13 mouse cellular contexts compared by ENCODE assay signal in the genomic region with DNA sequence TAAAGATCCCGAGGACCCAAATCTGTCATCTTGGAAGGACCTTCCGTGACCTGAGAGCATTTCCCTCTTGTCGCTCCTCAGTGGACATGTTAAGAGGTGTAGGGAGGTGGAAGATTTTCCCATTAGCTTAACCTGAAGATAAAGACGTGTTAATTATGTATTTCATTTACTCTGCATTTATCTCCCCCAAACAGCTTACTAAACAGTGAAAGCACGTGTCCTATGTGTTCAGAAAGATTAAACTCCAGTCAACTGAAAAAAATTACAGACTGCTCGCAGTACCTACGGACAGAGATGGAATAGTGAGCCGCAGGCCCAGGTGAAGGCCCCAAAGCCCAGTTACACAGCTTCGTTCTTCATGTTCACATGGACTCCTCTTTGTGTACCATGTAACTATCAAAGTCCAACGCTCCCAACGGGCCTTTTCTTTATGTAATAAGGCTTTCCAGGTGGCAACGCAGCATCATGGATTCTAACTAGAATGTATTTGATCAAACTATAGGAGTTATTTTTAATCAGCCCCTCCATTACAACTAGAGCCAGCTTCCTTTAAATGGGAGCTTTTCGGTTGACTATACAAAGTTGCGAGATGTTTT.
"Had no signal": no experiment of that assay in that cellular context is flagged by ENCODE, and none has a peak within 500 bp of the region (broad histone marks: within the 10 kb centered on the region; RNA-seq: fewer than 3 reads in every experiment).

No protein-coding gene starts in this region.

- ATAC-seq: inflammation-experienced regulatory T-cells, adult 6 months; intestine, postnatal 0 days; midbrain, embryonic 15.5 days had no signal

- H3K4me3 ChIP-seq: limb, embryonic 13.5 days; liver, embryonic 15.5 days; lung, embryonic 15.5 days; midbrain, embryonic 10.5 days; midbrain, embryonic 15.5 days; neural tube, embryonic 13.5 days had no signal

- H3K9me3 ChIP-seq: limb, embryonic 13.5 days; liver, embryonic 15.5 days; lung, embryonic 15.5 days; midbrain, embryonic 10.5 days; midbrain, embryonic 15.5 days; neural tube, embryonic 13.5 days had no signal

- H3K27me3 ChIP-seq: limb, embryonic 13.5 days; liver, embryonic 15.5 days; lung, embryonic 15.5 days; midbrain, embryonic 15.5 days; neural tube, embryonic 13.5 days had no signal

- H3K4me1 ChIP-seq: limb, embryonic 13.5 days; lung, embryonic 15.5 days; midbrain, embryonic 10.5 days; midbrain, embryonic 15.5 days; neural tube, embryonic 13.5 days had no signal

- H3K27ac ChIP-seq: limb, embryonic 13.5 days; liver, embryonic 15.5 days; lung, embryonic 15.5 days; midbrain, embryonic 10.5 days; midbrain, embryonic 15.5 days; neural tube, embryonic 13.5 days; stomach, postnatal 0 days had no signal

- H3K4me2 ChIP-seq: limb, embryonic 13.5 days; liver, embryonic 15.5 days; lung, embryonic 15.5 days; midbrain, embryonic 15.5 days; neural tube, embryonic 13.5 days had no signal

- H3K9ac ChIP-seq: limb, embryonic 13.5 days; liver, embryonic 15.5 days; lung, embryonic 15.5 days; midbrain, embryonic 15.5 days; neural tube, embryonic 13.5 days had no signal

- DNase-seq: kidney, adult 8-10 months; kidney, postnatal 25 days; right cerebral cortex, adult 18-20 months; thymus, postnatal 4 days had no signal
